Mouse (Mus musculus) embryo, embryonic 10.5 days (tissue): ENCODE data around the gene Cox16.
"Not testable (repeated sequence)": the region's sequence is repeated elsewhere in the genome, so short reads cannot be mapped to it uniquely, and the experiment has no call there.

ENCODE experiments used
- DNase-seq: peaks from one replicate; pipeline ENCODE4 v3.0.0-alpha.2; 2015; ENCODE audit warnings: low spot score

Cox16 gene

DNA sequence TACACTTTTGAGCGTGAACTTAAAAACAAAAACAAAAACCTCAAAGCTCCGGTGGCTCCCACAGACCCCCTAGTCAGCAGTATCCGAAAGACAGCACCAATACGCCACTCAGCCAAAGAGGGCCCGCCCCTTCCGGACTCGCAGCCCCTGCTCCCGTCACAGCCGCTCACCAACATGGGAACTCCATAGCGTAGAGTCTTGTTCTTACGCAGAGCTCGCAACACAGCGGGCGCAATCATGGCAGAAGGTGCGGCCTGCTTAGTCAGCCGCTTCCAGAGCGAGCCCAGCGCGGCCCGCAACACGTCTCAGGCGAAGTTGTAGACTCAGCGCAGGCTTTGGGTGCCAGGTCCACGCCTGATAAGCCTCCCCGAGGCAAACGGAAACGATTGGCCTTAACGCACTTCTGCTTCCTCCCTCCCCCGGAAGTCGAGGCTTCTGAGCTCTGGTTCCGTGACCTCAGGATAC is at the start of gene Cox16:
Cox16 (minus strand) TSS at position 401 of the 465 bp plus-strand sequence.
- peak; percentile 94 for DNase-seq

DNA sequence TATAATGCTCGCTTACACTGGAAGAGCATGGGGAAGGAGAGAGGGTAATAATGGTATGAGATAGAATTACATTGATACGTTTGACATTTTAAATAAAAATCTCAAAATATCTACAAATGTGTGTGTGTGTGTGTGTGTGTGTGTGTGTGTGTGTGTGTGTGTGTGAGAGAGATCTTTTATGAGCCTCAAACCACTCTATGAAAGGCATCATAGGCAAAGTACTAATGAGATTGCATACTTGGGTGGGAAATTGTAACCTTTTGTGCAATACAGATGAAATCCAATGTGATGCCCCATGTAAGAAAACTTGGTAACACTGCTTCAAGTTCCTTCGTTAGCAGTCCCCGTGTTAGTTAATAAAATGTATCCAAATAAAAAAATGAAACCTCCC is 48.1 kb upstream of the Cox16 start:
- DNase-seq, result no peak

DNA sequence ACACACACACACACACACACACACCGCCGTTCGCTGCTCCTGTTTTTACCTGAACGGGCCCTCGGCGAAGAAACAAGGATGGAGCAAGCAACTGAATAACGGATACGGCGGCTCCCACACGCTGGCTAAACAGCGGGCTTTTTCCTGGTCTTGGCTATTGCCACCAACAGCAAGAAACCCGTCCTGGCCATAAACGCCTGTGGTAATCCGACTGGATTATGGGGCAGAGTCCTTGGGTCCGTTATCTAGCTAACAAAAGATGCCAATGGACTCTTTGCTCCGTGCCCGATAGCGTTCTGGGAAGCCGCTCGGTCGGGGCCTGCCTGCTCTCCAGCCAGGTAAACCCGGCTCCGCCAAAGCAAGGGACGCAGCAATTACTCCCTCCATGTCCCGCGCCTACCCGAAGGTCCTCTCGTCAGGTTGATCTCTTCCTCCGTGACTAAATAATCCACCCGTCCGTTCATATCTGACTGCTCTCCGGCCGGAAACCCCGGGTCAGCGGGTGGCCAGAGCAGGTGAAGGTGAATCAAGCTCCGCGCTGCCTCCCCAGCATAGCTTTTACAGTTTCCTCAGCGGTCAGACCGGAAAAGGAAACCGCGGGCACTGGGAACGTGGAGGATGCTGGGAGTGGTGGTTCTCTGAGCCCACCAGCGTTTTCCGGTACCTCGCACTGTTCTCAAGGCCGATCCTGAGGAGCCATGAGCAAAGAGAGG is 47.5 kb upstream of the Cox16 start, which contains the start of the genes Gm20498 and Synj2bp:
Gm20498 (minus strand) TSS at position 590 of the 713 bp plus-strand sequence.
Synj2bp (minus strand) TSS at position 596 of the 713 bp plus-strand sequence.
- peak; percentile 94 for DNase-seq

DNA sequence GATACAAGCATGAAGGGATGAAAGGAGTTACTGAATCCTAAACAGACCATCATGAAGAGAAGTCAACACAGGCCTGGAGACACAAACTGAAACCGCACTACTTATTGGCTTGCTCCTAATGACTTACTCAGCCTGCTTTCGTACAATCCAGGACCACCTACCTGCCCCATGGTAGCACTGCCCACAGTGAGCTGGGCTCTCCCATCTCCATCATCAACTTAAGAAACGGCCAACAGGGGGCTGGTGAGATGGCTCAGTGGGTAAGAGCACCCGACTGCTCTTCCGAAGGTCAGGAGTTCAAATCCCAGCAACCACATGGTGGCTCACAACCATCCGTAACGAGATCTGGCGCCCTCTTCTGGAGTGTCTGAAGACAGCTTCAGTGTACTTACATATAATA is 45.7 kb upstream of the Cox16 start:
- DNase-seq, result not testable (repeated sequence)

- DNase-seq, result not testable (repeated sequence)
These were observed 12.0 kb upstream of the Cox16 start for GRCm38 (mm10) chr12:81496906-81497305.

DNA sequence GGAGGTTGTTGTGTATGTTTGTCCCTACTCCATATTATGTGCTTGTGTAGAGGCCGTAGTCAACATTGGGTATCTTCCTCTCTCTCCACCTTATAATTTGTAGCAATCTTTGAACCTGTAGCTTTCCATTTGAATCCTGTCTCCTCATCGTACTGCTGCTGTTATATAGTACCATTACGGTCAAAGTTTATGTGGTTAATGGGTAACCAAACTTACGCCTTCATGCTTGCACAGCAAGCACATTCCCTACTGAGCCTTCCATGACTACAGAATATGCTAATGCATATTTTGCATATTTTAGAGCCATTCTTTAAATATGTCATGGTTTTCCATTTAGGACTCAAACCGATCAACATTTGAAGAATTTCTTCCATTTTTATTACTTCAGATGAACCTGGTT is 5.6 kb upstream of the Cox16 start:
- no peak for DNase-seq

DNA sequence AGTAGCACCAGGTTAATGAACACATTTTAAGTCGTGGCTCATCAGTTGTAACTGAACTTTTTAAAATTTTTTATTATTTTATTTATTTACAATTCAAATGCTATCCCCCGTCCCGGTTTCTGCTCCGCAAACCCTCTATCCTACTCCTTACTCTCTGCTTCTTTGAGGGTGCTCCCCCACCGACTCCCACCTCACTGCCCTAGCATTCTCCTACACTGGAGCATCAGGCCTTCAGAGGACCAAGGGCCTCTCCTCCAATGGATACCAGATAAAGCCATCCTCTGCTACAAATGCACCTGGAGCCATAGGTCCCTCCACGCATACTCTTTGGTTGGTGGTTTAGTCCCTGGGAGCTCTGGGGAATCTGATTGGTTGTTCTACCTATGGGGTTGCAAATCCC is 384 bp upstream of the Cox16 start:
- DNase-seq, result no peak

DNA sequence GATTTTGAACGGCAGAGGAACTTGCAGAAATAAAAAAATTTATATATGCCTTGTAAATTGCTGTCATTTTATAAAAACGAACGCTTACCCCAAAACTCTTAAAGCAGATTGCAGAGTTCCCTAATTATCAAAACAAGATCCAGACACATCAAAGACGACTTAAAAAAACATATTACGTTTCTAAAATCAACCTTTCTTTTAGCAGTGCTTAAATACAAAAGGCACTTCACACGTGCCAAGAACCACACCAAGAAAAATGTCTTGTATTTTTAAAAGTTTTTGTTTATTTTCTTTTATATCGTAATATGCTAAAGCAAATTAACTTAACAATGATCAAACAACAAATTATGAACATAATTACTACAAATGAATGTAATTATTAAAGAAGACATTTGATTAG is 715 bp downstream of the Cox16 start:
- DNase-seq, result peak; percentile 27

DNA sequence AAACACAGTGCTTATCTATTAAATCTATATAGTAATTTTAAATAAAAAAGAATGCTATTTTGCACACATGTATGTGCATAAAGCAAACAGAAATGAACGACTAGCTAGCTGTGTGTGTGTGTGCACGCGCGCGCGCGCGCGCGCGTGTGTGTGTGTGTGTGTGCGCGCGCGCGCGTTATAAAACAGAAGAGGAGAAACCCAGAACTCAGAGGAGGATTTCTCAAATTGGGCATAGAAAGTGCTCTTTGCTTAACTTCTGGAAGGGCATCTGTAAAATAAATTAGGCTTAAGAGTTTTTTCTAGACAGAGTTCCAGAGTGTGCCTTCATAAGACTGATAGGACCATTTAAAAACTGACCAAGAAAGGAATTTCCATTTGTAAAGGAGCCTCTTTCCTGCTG is 1.3 kb downstream of the Cox16 start:
- DNase-seq, result peak; percentile 80

- not testable (repeated sequence) for DNase-seq
These were observed 25.9 kb downstream of the Cox16 start for GRCm38 (mm10) chr12:81459051-81459450.

GRCm38 (mm10) chr12:81438985-81439384 is 45.9 kb downstream of the Cox16 start:
- not testable (repeated sequence) for DNase-seq

DNA sequence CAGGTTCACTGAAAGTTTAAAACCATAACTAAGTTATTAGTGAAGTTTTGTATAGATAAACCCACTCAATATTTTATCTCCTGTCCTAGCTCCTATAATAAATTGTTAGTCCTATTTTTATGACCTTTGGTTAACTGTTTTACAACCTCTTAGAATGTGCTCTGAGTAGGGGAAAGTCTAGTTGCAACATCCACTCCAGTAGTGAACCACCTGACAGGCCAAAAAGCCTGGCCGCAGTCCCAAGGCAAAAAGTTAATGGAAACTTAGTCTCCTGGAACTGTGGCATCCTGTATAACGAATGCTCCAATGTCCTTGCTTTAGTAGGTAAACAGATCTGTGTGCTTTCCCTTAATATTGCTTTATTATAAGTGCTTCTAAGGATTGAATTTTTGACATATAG is 50.1 kb downstream of the Cox16 start:
- not testable (repeated sequence) for DNase-seq

DNA sequence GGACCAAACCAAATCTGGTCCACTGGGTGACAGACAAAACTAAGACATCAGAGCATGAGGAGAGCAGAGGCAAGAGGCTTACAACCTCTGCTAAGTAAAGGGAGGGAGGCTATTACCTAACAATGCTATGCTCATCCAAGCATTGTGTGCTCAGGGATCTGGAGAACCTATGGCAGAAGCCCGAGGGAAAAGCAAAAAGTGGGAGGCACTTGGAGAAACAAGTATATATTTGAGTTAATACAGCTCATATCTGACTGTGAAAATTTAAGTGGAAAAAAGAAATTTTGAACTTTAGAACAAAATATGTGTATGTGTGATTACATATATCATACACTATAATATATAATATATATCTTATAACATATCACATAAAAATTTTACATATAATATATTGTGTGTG is 63.1 kb downstream of the Cox16 start, which contains the start of gene Adam4:
Adam4 (minus strand) TSS at position 101 of the 400 bp plus-strand sequence.
- no peak for DNase-seq

DNA sequence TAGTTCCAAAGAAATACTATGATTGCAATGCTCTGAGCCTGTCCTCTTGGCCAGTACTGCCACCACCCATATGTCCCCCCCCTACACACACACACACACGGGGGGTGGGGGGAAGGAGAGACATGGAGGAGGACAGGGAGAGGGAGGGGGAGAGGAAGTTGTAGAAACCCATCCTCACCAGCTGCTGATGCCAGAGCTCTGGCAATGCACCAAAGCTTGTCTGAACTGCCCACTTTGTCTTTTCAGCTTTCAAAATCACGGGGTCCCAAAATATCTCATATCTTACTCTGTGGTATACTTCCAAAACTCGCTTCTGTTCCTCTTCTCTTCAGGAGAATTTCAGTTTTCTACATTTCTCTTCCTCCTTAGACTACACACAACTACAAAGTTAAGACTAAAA is 71.7 kb downstream of the Cox16 start:
- no peak for DNase-seq

GRCm38 (mm10) chr12:81408966-81409365 is 76.0 kb downstream of the Cox16 start:
- DNase-seq, result no peak

- peak; percentile 83 for DNase-seq
These were observed 82.7 kb downstream of the Cox16 start for GRCm38 (mm10) chr12:81402187-81402586.

DNA sequence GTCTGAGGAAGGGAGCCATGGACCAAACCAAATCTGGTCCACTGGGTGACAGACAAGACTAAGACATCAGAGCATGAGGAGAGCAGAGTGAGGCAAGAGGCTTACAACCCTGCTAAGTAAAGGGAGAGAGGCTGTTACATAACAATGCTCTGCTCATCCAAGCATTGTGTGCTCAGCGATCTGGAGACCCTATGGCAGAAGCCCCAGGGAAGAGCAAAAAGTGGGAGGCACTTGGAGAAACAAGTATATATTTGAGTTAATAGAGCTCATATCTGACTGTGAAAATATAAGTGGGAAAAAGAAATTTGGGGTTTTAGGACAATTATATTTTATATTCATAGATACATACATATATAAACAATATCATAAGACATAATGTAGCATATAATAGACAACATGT is 105.6 kb downstream of the Cox16 start, which contains the start of gene Gm4787:
Gm4787 (minus strand) TSS at position 101 of the 400 bp plus-strand sequence.
- DNase-seq, result not testable (repeated sequence)

GRCm38 (mm10) chr12:81333841-81334240 is 151.1 kb downstream of the Cox16 start:
- DNase-seq, result no peak

DNA sequence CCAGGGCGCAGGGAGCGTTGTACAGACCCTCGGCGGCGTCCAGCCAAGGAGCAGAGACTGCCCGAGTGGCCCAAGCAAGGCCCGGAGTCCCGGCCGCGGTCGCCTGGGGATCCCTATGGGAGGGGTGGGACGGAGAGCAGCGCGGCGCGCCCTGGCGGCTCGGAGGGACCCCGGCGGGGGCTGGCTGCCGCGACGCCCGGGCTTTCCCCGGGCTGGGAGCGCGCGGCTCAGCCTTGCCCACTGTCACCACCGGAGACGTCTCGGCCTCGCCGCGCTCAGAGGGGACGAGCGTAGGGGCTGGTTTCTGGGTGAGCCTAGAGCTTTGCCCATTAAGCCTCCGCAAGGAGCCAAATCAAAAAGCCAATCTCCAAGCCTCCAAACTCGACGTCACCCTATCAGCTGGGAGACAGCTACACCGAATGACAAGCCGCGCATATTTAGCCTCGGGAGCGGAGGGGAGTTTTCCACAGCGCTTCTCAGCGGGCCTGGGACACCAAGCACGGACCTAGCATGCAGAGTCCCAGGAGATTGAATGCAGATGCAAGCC is 152.0 kb downstream of the Cox16 start, which contains the start of gene Slc8a3:
Slc8a3 (minus strand) TSS at position 306 of the 547 bp plus-strand sequence.
- DNase-seq, result peak; percentile 71

DNA sequence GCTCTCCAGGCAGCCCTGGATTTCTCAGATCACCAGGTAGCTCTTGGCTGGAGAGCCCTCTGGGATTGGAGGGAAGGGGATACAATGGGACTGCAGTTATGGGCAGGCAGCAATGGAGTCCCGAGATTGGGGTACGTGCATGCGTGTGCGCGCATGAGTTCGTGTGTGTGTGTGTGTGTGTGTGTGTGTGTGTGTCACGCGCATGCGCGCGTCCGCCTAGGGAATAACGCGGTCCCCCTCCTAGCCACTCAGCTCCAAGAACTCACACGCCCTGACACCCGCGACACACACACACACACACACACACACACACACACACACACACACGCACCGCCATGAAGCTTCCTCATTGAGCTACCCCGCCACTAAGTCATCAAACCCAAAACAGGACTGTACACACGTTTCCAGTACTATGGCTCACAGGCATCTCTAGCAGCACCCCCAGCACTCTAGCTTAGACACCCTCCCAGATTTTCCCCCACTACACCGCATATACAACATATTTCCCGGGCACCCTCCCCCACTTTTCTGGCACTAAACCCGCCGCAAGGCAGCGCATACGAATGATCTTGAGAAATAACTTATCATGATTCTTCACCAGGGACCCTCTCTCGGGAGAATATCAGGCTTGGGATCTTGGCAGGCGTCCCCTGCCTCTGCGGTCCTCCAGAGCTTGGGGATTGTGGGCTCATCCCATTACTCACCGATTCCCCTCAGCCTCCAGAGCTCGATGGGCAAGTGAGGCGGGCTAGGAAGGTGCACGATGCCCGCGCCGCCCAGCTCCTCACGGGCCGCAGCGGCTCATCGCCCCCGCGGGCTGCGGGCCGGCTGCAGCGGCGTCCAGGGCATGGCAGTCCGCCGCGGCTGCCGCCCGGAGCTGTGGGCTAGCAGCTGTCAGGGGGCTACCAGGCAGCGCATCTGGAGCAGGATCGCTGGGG is 152.7 kb downstream of the Cox16 start:
- peak; percentile 76 for DNase-seq

GRCm38 (mm10) chr12:81331046-81331638 is 153.8 kb downstream of the Cox16 start:
- peak; percentile 14 for DNase-seq

DNA sequence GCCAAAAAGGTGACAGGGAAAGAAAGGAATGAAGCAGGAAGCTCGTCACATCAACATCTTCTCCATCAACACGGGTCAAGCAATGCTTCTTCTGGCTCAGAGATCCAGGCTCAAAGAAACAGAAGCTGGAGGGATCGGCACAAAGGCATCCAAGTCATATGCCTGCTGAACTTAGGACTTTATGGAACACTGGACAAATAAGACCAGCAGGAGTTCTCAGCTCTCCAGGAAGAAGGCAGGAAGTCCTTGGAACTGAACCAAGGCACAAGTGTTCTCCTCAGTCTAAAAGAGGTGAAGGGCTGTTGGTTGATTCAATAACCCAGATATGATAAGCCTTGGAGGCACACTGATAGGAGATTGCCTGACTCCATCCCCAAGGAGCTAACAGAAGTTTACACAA is 159.9 kb downstream of the Cox16 start:
- DNase-seq, result no peak
